Mouse (Mus musculus) liver, embryonic 14.5 days (tissue): ENCODE results near the gene Tubb5. TPM values are rescaled to one million over a fixed set of nuclear protein-coding genes. Genes with fewer than 3 reads are reported as not detected.

ENCODE experiments used
- ATAC-seq: fragments of 200-750 bp; cut with Nextera tagmentation; 2 replicates; pipeline ENCODE4 v1.8.0; 2017; ENCODE audit warnings: moderate number of reproducible peaks, mild to moderate bottlenecking, moderate library complexity; ENCODE audit not compliant: insufficient read depth
- DNase-seq, 3 experiments: peaks; one replicate each; pipeline ENCODE4 v3.0.0-alpha.2; 2012 to 2013; ENCODE audit warnings: low read depth in 3 of 3, low spot score in 3 of 3
- H3K27ac ChIP-seq: fragments of 300-500 bp; sonication (generic); 2 replicates; pipeline ENCODE4 v1.5.1; 2014; ENCODE audit warnings: moderate library complexity, mild to moderate bottlenecking, control low read depth, inconsistent platforms
- H3K27me3 ChIP-seq: fragments of 300-500 bp; sonication (generic); 2 replicates; pipeline ENCODE4 v1.6.1; 2014; ENCODE audit warnings: mild to moderate bottlenecking, low read length, moderate library complexity; ENCODE audit not compliant: control insufficient read depth, insufficient read depth
- H3K36me3 ChIP-seq: fragments of 300-500 bp; sonication (generic); replicated peaks from 2 replicates; pipeline ENCODE4 v1.6.1; 2014; ENCODE audit warnings: low read depth; ENCODE audit not compliant: control insufficient read depth, insufficient read depth
- H3K4me1 ChIP-seq, 2 experiments: fragments of 200-500 bp in 1 of 2; fragments of 300-500 bp in 1 of 2; sonication (generic) in 1 of 2; replicated peaks; 2 replicates each; pipeline ENCODE4 v1.6.1; 2012 to 2014; ENCODE audit warnings: antibody characterized with exemption in 1 of 2, inconsistent platforms in 1 of 2, low read length in 1 of 2; ENCODE audit not compliant: control insufficient read depth in 2 of 2, insufficient read depth in 2 of 2
- H3K4me2 ChIP-seq: fragments of 300-500 bp; sonication (generic); 2 replicates; pipeline ENCODE4 v1.6.1; 2014; ENCODE audit warnings: low read depth, mild to moderate bottlenecking, control low read depth, moderate library complexity
- H3K4me3 ChIP-seq, 2 experiments: fragments of 200-500 bp in 1 of 2; fragments of 300-500 bp in 1 of 2; sonication (generic) in 1 of 2; 2 replicates each; pipeline ENCODE4 v1.5.1; 2012 to 2014; ENCODE audit warnings: low read depth in 2 of 2, low read length in 2 of 2, mild to moderate bottlenecking in 2 of 2, control low read depth in 1 of 2, inconsistent platforms in 1 of 2, moderate library complexity in 1 of 2; ENCODE audit not compliant: insufficient read depth in 1 of 2
- H3K9ac ChIP-seq: fragments of 300-500 bp; sonication (generic); replicated peaks from 2 replicates; pipeline ENCODE4 v1.6.1; 2014; ENCODE audit warnings: mild to moderate bottlenecking, control low read depth, moderate library complexity
- H3K9me3 ChIP-seq: fragments of 300-500 bp; sonication (generic); 2 replicates; pipeline ENCODE4 v1.6.1; 2016; ENCODE audit warnings: low read length, mixed read lengths; ENCODE audit not compliant: control insufficient read depth
- CTCF ChIP-seq: IDR thresholded peaks from 2 replicates; pipeline ENCODE4 v1.5.1; 2016; ENCODE audit warnings: antibody characterized with exemption, low read depth, control low read depth
- EP300 ChIP-seq: IDR thresholded peaks from 2 replicates; pipeline ENCODE4 v1.6.1; 2016; ENCODE audit warnings: antibody characterized with exemption, low read depth
- WGBS: fragments of 180-500 bp; shearing (Covaris S2); extraction: QIAGEN DNeasy Blood & Tissue Kit; methylation state at CpG from one replicate; pipeline ENCODE4 v1.1.7; 2014; ENCODE audit not compliant: insufficient replicate concordance; 5-methylcytosine and 5-hydroxymethylcytosine counted together
- polyA plus RNA-seq, 2 experiments: library from polyadenylated mRNA; depleted of rRNA in 1 of 2; stranded (reverse) in 1 of 2; unstranded in 1 of 2; fragments of >200 nt; fragmentation: Nextera tagmentation in 1 of 2; extraction: Ambion mirVana in 1 of 2; gene quantifications; 2 replicates each; pipeline versions ENCODE4 v1.2.1 to v1.2.3; 2012 to 2014

Tubb5 gene
- polyA plus RNA-seq, 2 experiments: 330 to 467 TPM

GRCm38 (mm10) chr17:35815836-35816235 is 22.3 kb downstream of the Tubb5 start:
- no peak for DNase-seq
- no peaks in the 10 kb centered on the region for H3K9me3 ChIP-seq
- no peak overlapping the region for H3K4me2 ChIP-seq
- TF ChIP-seq EP300 (no peak), CTCF (no peak)
- ATAC-seq: no peak
- H3K27ac ChIP-seq: no peak overlapping the region
- 57% methylated on average over 7 of the region's 7 CpGs for WGBS
- no peaks in the 10 kb centered on the region for H3K27me3 ChIP-seq
- no peaks in the 10 kb centered on the region for H3K36me3 ChIP-seq
- no peak overlapping the region for H3K4me3 ChIP-seq
- peaks cover 15 to 32% of the 10 kb centered on the region in 2 experiments for H3K4me1 ChIP-seq
- H3K9ac ChIP-seq: no peak overlapping the region

GRCm38 (mm10) chr17:35814678-35815077 is 23.4 kb downstream of the Tubb5 start:
- Histone ChIP-seq H3K9ac (no peak overlapping the region), H3K4me2 (no peak overlapping the region), H3K4me3 (no peak overlapping the region), H3K36me3 (no peaks in the 10 kb centered on the region), H3K9me3 (no peaks in the 10 kb centered on the region), H3K27me3 (no peaks in the 10 kb centered on the region), H3K27ac (no peak overlapping the region), H3K4me1 (peaks cover 4 to 21% of the 10 kb centered on the region in 2 experiments; a peak in 2 of 4 replicates)
- WGBS: 50% methylated on average over 6 of the region's 6 CpGs
- DNase-seq (no peak), ATAC-seq (no peak)
- TF ChIP-seq CTCF: no peak

DNA sequence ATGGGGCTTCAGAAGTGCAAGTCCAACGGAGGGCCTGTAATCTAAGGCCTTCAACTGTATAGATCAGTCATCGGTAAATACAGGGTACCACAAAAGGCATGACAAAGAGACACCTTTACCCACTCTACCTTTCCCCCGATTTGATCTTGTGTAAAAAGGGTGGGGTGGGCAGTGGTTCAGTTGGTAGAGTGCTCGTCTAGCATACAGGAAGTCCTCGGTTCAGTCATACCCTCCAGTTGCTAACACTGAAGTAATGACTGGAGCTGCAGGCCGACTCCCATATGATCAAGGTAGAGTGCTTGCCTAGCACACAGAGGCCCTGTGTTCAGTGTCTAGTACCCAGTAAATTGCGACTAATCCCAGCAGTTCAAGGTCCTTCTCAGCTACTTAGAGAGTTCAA is 24.5 kb downstream of the Tubb5 start:
- TF ChIP-seq EP300: no peak
- H3K9me3 ChIP-seq: no peaks in the 10 kb centered on the region
- WGBS: 49% methylated on average over 7 of the region's 7 CpGs

GRCm38 (mm10) chr17:35813245-35813647 is 24.9 kb downstream of the Tubb5 start:
- peaks cover 4 to 19% of the 10 kb centered on the region in 2 experiments; a peak in 1 of 4 replicates for H3K4me1 ChIP-seq
- H3K27me3 ChIP-seq: no peaks in the 10 kb centered on the region
- no peaks in the 10 kb centered on the region for H3K36me3 ChIP-seq
- no peak overlapping the region for H3K4me3 ChIP-seq
- H3K9me3 ChIP-seq: no peaks in the 10 kb centered on the region
- ATAC-seq (no peak), DNase-seq (no peak)
- no peak overlapping the region for H3K27ac ChIP-seq
- WGBS: 58% methylated on average over 7 of the region's 7 CpGs
- H3K4me2 ChIP-seq: no peak overlapping the region
- H3K9ac ChIP-seq: no peak overlapping the region
- TF ChIP-seq EP300: no peak
- no peak for TF ChIP-seq CTCF

More for the DNA sequence above, 24.5 kb downstream of the Tubb5 start:
- Histone ChIP-seq H3K4me1 (peaks cover 4 to 19% of the 10 kb centered on the region in 2 experiments; a peak in 1 of 4 replicates), H3K36me3 (no peaks in the 10 kb centered on the region), H3K9ac (no peak overlapping the region), H3K27ac (no peak overlapping the region), H3K4me3 (no peak overlapping the region), H3K27me3 (no peaks in the 10 kb centered on the region), H3K4me2 (no peak overlapping the region)
- no peak for DNase-seq
- no peak for ATAC-seq

GRCm38 (mm10) chr17:35812736-35813135 is 25.4 kb downstream of the Tubb5 start:
- no peaks in the 10 kb centered on the region for H3K9me3 ChIP-seq
- no peak overlapping the region for H3K27ac ChIP-seq
- ATAC-seq (no peak), DNase-seq (no peak)
- H3K4me1 ChIP-seq: peaks cover 4 to 21% of the 10 kb centered on the region in 2 experiments; a peak in 1 of 4 replicates
- H3K27me3 ChIP-seq: no peaks in the 10 kb centered on the region
- H3K4me2 ChIP-seq: no peak overlapping the region
- H3K9ac ChIP-seq: no peak overlapping the region
- TF ChIP-seq CTCF (no peak), EP300 (no peak)
- no peaks in the 10 kb centered on the region for H3K36me3 ChIP-seq
- H3K4me3 ChIP-seq: no peak overlapping the region
- 69% methylated on average over 6 of the region's 6 CpGs for WGBS
